Mouse (Mus musculus) NIH3T3 (cell line): ENCODE measurements around the gene Ank3.
A peak's percentile ranks its signal among the peaks of the same experiment; 100 is the strongest.

Source experiments
- DNase-seq: peaks from one replicate; pipeline ENCODE4 v3.0.0-alpha.2; 2012; ENCODE audit warnings: low read depth

The Ank3 gene

GRCm38 (mm10) chr10:69414888-69415287, 16.3 kb downstream of the Ank3 start:
- no peak for DNase-seq

DNA sequence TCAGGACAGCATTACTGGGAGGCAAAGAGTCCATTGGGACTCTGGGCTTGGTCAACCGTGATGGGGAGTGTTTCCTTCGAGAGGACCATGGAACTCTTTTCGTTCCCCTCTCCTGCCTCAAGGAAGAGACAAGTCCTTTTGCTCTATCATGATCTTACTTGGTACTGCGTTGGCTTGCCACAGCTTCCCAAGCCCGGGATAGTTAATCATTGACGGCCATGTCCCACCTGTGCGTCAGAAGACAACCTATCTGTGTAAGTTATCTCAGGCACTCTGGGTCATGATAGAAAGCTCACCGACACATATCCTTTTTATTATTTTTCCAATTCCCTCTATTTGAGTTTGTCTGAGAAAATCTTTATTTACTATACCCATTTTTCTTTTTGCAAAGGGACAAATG, 20.1 kb downstream of the Ank3 start:
- DNase-seq: no peak

DNA sequence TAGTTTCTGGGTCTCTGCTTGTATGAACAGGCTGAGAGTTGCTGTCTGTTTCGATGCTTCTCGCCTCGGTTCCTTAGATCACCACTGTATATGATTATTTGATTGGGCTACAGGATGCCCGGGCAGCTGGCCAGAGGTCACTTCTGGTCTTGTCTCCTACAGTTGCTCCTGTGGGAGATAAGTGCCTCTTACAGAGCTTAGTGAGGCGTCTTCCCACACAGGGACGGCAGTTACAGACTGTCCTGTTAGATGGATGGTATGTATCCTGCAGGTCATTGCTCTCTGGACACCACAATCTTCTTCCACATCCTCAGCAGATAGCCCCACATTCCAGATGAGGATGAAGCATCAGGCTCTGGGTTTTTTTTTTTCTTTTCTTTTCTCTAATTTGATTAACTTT, 21.7 kb downstream of the Ank3 start:
- DNase-seq: no peak

DNA sequence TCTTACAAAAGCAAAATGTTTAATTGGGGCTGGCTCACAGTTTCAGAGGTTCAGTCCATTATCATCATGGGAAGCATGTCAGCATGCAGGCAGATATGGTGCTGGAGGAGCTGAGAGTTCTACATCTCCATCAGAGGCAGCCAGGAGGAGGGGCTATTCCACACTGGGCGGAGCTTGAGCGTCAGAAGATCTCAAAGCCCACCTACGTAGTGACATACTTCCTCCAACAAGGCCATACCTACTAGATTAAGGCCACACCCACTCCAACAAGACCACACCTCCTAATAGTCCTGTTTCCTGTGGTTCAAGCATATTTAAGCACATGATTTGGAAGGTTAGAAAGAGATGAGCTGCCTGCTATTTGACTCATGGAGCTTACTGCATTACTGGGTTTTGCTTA, 25.5 kb downstream of the Ank3 start:
- no peak for DNase-seq

DNA sequence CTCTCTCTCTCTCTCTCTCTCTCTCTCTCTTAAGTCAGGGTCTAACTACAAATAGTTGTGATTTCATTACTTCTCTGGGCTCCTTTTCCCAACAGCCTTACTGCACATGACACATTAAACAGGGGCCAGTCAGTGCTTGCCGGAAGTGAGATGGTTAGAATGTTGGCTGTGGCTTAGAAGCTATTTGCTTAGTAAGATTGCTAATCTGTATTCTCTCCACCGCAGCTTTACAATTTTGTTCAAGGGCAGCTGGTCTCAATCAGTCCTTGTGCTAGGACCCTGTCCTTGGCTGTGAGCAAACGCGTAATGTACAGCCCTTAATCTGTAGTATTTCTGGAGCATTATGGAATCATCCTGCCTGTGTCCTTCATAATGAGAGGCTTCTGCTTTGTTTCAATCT, 31.6 kb downstream of the Ank3 start:
- no peak for DNase-seq

DNA sequence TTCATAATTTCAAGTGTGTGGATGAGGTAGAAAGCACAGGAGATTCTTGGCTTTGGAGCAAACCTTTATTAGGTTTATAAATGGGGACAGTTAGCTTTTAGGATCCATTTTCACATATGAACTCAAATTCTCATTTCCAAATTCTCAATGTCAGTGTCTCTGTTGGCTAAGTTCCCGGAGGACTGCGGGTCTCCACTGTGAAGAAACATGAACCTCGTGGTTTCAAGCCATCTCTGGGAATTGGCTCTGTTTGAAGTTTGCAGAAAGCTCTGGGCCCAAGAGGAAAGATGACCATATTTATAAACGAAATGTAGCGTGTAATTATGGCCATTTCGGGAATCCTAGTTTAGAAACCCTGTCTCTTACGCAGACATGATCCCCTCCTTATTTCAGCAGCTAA, 32.5 kb downstream of the Ank3 start:
- DNase-seq: peak; percentile 18

DNA sequence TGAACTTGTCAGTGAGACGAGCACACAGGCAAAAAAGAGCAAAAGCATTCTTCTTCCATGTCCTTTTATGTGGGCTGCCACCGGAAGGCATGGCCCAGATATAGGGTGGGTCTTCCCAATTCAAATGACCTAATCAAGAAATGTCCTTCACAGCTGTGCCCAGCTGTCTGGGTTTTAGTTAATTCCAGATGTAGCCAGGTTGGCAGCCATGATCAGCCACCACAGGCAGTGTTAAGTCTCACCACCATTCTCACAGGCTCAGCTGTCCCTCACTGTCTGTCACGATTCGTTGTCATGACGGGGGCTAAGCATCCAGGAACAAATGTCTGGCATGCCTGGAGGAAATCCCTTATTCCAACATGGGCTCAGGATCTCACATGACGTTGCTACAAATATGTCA, 36.6 kb downstream of the Ank3 start:
- no peak for DNase-seq

GRCm38 (mm10) chr10:69439449-69439848, 40.9 kb downstream of the Ank3 start:
- DNase-seq: no peak

DNA sequence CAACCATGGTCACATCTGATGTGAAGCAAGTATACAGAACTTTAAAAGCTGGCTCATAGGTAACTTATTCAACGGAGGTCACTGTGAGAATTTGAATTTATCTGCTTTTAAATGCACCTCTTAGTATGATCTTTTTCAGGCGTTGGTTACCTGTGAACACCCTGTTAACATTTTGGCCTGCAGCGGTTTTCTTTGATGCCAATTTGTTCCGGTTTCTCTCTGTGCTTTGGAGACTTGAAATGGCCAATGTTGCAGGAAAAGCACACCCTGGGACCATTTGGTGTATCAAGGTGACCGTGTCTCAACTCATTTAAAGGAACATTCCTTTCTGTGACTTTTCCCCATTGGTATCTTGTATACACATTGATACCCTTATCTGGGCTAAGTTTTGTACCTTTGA, 46.0 kb downstream of the Ank3 start:
- no peak for DNase-seq

DNA sequence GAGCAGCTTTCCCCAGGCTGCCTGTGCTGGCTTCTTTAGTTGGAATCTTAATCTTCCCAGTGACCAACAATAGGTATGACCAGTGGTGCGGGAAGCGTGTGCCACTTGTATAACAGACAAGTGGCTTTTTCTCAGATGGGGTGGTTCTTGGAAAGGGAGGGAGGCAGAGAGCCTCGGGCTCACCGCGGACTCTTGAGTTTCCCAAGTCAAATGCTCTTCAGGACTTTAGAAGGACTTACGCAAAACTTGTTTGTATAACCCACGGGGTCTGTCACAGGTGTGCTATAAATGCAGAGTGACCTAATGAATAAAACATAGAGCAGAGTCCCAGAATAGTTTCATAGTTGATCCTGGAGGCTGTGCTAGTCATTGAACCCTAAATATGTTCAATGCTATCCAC, 47.4 kb downstream of the Ank3 start:
- no peak for DNase-seq

DNA sequence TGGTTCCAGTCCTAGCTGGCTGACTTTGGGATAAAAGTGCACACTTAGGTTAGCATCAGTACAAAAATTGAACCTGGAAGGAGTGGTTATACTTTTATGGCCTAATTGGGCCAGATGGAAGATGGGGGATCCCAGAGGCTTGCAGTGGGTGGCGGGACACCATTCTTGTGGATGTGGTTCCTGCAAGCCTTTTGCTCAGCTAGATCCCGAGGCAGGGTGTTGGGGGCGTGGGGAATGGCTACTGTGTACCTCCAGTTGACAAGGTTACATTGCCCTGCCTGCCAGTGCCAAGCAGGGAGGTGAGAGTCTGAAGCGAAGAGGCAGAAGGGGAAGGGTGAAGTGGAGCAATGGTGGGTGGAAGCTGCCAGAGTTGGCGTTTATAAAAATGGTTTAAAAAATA, 48.0 kb downstream of the Ank3 start:
- no peak for DNase-seq

DNA sequence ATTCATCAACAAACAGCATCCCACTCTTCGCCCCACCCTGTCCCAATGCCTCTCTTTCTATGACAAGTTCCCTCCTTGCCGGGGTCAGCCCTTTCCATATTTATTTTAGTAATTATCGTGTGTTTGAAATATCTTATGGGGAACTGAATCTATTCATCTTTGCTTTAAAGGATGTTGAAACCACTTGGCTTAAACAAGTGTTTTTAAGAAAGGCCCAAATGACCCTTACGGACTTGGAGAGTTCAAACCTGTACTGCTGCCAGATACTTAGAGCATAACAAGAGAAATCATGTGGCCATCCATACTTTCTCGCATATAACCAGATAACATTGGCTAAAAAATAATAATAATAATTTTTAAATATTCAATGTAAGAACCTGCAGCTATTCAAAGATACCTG, 48.7 kb downstream of the Ank3 start:
- peak; percentile 28 for DNase-seq

GRCm38 (mm10) chr10:69448174-69448573, 49.6 kb downstream of the Ank3 start:
- no peak for DNase-seq

- no peak for DNase-seq
These were observed 52.4 kb downstream of the Ank3 start for GRCm38 (mm10) chr10:69451006-69451405.

DNA sequence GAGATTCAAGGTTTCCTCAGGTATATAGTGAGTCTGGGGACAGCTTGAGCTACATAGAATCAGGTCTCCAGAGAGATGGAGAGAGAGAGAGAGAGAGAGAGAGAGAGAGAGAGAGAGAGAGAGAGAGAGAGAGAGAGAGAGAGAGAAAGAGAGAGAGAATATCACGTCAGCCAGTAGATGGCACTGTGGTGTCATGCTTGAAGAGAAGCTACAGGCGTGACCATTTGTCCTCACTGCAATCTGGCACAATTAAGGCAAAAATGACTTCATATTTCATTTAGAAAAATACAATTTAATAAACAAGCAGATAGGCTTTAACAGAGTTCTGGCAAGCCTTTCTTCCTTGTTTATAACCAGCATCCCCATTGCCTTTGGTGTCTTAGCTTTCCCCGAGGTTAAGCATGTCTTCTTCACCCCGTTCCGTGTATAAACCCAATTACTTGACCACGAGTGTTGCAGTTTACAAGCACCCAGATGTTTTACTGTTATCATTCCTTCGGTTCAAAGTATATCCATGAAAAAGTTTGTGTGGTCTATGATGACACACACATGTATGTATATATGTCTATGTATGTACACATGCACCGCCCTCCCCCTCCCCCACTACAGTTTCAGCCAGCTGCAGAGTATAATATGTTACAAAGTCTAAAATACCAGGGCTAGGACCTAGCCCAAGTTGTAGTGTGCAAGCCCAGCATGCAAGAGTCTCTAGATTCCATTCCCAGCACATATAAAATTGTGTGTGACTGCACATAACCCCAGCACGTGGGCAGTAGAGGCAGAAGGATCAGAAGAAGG, 53.8 kb downstream of the Ank3 start:
- DNase-seq: peak; percentile 89

DNA sequence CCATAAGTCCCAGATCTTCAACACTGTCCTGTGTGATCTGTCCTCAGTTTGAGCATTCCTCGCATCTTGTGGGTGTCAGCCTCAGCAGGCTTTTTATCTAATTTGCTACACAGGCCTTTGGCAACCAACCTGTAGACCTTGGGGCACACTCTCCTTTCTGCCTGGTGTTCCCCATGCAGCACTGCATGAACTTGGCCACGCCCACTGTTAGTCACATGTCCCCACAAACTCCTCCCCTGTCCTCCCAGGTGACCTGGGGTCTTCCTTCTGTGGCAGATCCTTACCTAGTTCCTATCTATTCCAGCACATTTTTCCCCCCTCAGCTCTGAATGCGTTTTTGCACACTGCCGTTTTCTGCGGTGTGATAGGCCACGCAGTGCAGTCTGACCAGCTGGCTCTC, 55.0 kb downstream of the Ank3 start:
- no peak for DNase-seq

DNA sequence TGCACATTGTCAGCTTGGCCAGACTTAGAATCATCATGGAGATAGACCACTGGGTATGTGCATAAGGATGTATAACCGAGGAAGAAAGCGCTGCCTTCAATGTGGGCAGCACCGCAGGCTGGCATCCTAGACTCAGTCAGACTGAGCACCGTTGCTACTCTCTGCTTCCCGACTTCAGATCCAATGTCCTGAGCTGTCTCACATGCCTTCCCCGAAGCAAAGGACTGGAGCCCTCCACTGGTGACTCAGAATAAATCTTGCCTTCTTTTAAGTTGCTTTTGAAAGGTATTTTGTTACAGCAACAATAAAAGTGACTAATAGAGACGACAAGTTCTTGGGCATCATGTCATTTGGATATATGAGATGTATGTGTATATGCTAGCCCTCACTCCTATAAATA, 55.9 kb downstream of the Ank3 start:
- DNase-seq: peak; percentile 60

GRCm38 (mm10) chr10:69464826-69465225, 66.3 kb downstream of the Ank3 start:
- no peak for DNase-seq

DNA sequence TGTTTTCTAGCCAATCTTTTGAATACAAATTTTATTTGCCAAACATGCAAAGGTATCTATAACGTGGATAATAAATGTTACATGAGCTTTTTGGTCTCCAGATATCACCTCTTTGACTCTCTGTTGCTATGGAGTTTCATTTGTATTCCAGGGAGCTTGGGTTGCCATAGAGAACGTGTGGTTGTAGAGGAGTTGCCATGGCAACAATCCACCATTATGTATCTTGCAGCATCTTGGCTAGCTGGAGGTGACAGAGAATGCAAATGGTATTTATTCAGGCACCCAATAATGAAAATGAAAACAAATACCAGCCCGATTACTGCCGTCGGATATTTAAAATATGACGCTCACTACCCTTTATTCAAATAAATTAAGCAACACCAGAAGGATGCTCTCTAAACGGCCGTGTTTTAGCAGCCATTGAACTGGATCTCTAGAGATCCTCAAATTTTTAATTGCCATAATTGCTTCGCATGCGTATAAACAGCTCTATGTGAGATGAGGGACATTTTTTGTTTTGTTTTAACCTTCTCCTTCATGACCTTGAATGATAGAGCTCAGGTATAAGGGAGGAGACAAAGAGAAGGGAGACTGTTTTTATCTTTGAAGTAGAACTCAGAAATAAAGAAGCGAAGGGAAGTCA, 67.1 kb downstream of the Ank3 start:
- DNase-seq: no peak

GRCm38 (mm10) chr10:69466201-69466585, 67.6 kb downstream of the Ank3 start:
- DNase-seq: no peak

- DNase-seq: no peak
These were observed 68.0 kb downstream of the Ank3 start for GRCm38 (mm10) chr10:69466586-69466985.

- DNase-seq: no peak
These were observed 68.6 kb downstream of the Ank3 start for GRCm38 (mm10) chr10:69467182-69467581.

GRCm38 (mm10) chr10:69471841-69472240, 73.3 kb downstream of the Ank3 start:
- no peak for DNase-seq

- DNase-seq: no peak
These were observed 78.3 kb downstream of the Ank3 start for GRCm38 (mm10) chr10:69476871-69477270.
